Mouse (Mus musculus) layer of hippocampus, adult 2 months (tissue): ENCODE results near the gene Npr2. TPM values are rescaled to one million over a fixed set of nuclear protein-coding genes. Genes with fewer than 3 reads are reported as not detected.

ENCODE experiments used
- DNase-seq, 2 experiments: peaks; one replicate each; pipeline ENCODE4 v3.0.0; 2022; ENCODE audit warnings: low spot score in 2 of 2
- H3K27ac ChIP-seq: fragments of 200-600 bp; 2 replicates; pipeline ENCODE4 v1.8.1; 2022
- H3K4me3 ChIP-seq: fragments of 200-600 bp; 2 replicates; pipeline ENCODE4 v1.8.1; 2022; ENCODE audit warnings: mild to moderate bottlenecking
- CTCF ChIP-seq: fragments of 200-600 bp; conservative IDR thresholded peaks from 2 replicates; pipeline ENCODE4 v1.8.1; 2022; ENCODE audit warnings: antibody characterized with exemption, mild to moderate bottlenecking, moderate library complexity
- total RNA-seq, 2 experiments: library from RNA; stranded (reverse); gene quantifications; 2 replicates each; pipeline ENCODE4 v1.2.3; 2021

Npr2 gene
- total RNA-seq, 2 experiments from 2014 or later: 57.4 to 59.3 TPM

DNA sequence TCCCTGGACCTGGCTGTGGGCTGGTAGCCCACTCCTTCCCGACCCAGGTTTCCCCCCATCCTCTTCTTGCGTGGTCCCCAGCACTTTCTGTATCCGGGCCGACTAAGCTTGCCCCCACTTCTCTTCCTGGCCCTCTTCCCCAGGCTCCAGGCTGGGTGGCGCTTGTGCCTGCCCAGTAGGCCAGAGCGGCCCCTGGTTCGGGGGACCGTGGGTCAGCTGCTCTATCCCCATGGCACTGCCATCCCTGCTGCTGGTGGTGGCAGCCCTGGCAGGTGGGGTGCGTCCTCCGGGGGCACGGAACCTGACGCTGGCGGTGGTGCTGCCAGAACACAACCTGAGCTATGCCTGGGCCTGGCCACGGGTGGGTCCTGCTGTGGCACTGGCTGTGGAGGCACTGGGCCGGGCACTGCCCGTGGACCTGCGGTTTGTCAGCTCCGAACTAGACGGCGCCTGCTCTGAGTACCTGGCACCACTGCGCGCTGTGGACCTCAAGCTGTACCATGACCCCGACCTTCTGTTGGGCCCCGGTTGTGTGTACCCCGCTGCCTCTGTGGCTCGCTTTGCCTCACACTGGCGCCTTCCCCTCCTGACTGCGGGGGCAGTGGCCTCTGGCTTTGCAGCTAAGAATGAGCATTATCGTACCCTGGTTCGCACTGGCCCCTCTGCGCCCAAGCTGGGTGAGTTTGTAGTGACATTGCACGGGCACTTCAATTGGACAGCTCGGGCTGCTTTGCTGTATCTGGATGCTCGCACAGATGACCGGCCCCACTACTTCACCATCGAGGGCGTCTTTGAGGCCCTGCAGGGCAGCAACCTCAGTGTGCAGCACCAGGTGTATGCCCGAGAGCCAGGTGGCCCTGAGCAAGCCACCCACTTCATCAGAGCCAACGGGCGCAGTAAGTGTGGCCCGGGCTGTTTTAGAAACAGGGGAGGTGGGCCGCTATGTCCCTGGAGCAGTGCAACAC, 503 bp downstream of the Npr2 start:
- TF ChIP-seq CTCF: no peak
- DNase-seq: no peak

DNA sequence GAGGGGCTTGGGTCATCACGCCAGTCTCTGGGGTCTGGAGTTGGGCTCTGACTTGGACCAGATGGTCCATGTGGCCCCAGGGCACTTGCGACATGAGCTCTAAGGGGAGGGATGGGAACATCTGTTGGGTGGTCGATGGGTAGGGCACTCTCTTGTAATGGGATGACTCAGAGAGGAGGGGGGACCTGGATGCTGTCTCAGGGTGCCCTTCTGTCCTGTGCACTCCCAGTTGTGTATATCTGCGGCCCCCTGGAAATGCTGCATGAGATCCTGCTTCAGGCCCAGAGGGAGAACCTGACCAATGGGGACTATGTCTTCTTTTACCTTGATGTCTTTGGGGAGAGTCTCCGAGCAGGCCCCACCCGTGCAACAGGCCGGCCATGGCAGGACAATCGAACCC, 1.6 kb downstream of the Npr2 start:
- no peak overlapping the region for H3K4me3 ChIP-seq
- H3K27ac ChIP-seq: no peak overlapping the region
- DNase-seq: no peak
- TF ChIP-seq CTCF: no peak

More for the DNA sequence above, 503 bp downstream of the Npr2 start:
- Histone ChIP-seq H3K4me3 (peak overlapping the region; percentile 82), H3K27ac (peak overlapping the region; percentile 95)

DNA sequence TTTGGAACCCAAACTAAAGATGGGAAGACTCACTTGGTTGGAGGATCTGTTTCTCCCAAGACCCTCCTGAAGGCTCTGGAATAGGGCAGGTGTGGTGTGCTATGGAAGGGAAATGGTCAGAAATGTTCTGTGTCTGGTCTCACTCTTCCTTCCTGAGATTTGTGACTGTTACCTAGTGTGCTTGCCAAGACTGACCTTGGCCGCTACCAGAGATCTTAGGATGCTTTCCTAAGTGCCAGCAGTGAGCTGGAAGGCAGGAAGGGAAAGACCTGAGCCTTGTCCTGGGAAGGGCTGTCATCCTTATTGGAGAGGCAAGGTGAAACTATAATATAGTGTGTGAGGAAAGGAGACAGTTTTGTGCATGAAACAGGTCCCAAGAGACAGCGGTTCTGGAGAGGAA, 2.0 kb downstream of the Npr2 start:
- DNase-seq: no peak
- H3K4me3 ChIP-seq: no peak overlapping the region
- no peak for TF ChIP-seq CTCF
- no peak overlapping the region for H3K27ac ChIP-seq

DNA sequence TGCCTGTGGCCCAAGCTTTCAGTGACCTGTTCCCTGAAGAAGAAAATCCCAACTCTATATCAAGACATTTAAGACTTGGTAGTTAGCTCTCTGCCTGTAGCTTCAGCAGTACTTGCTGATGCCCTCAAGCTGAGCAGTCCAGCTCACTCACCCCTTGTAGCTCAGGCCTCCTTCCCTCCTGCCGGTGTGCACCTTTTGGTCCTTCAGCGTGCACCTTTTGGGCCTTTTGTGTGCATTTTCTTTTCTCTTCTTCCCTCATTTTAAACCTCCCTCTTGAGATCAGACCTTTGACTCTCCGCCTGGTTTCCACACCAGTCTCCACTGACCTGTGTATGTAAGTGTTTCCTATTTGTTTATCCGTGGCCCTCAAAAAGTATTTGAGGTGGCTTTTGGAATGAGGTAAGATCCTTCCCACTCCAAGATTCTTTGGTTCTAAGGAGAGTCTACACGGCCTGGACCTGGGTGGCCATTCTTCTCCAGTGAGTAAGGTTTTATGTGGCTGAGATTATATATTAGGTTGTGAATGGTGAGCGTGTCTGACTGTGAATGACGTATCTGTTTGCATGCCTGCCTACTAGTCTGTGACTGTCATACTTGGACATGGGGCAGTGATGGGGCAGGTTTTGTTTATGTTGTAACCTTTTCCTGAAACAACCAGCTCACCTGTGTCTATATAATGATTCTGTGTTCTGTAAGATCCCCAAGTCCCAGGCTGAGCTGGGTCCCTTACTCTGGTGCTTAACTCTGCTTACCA, 3.1 kb downstream of the Npr2 start:
- TF ChIP-seq CTCF: no peak
- Histone ChIP-seq H3K4me3 (no peak overlapping the region), H3K27ac (no peak overlapping the region)
- DNase-seq: no peak

DNA sequence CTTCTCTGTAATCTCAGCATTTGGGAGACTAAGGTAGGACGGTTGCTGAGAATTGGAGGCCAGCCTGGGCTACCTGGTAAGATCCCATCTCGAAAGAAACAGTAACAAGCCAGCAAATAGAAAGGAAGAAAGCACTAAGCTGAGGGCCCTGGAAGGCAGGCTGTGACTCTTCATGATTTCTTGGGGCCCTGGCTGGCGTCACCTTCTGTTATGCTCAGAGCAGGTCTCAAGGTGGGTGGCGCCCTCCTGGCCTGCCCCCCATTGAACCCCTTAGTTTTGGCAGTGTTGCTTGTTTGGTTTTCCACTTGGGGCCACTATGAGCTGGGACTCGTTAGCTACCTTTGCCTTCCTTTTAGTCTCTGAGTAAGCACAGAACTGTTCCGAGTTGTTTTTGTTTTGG, 5.0 kb downstream of the Npr2 start:
- DNase-seq: no peak
- Histone ChIP-seq H3K4me3 (no peak overlapping the region), H3K27ac (no peak overlapping the region)
- TF ChIP-seq CTCF: no peak

DNA sequence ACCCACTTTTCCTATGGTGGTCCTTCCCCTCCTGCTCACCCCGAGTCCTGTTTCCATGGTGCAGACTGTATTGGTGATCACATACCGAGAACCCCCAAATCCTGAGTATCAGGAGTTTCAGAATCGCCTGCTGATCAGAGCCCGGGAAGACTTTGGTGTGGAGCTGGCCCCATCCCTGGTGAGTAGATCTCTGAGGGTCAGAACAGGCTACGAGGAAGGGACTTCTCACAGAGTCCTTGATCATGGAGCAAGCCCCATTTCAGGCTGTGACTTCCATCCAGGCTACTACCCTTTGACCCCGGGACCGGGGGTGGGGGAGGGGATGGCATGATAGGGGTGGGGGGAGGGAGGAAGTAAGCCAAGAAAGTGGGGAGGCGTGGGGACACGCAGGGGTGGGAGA, 8.3 kb downstream of the Npr2 start:
- DNase-seq: no peak
- TF ChIP-seq CTCF: no peak
- Histone ChIP-seq H3K27ac (no peak overlapping the region), H3K4me3 (no peak overlapping the region)

DNA sequence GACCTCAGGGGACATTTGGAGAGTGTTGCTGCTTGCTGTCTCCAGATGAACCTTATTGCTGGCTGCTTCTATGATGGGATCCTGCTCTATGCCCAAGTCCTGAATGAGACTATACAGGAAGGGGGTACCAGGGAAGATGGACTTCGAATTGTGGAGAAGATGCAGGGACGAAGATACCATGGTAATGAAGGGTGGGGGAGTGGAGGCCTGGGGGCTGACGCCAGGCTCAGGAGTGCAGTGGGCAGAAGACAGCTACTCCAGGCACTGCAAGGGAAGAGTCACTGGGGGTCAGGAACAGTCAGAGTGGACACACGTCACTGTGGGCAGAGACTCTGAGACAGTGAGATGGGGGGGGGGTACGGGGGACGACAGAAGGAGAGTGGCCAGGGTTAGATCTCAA, 8.8 kb downstream of the Npr2 start:
- DNase-seq: no peak
- Histone ChIP-seq H3K4me3 (no peak overlapping the region), H3K27ac (no peak overlapping the region)
- TF ChIP-seq CTCF: no peak

DNA sequence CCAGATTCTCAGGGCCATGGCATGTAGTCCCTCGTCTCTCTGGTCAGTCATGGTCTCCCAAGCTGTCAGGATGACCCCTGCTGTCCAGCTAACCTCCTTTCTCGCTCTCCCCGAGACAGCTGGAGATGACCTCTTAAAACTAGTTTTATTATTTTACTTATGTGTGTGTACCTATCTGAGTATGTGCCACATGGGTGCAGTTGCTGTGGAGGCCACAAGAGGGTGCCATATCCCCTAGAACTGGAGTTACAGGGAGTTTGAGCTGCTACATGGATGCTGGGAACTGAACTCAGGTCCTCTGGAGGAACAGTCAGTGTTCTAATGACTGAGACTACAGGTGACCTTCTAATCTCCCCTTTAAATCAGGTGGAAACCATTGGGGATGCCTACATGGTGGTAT, 18.0 kb downstream of the Npr2 start:
- DNase-seq: no peak
- Histone ChIP-seq H3K4me3 (no peak overlapping the region), H3K27ac (no peak overlapping the region)
- TF ChIP-seq CTCF: peak; percentile 59

DNA sequence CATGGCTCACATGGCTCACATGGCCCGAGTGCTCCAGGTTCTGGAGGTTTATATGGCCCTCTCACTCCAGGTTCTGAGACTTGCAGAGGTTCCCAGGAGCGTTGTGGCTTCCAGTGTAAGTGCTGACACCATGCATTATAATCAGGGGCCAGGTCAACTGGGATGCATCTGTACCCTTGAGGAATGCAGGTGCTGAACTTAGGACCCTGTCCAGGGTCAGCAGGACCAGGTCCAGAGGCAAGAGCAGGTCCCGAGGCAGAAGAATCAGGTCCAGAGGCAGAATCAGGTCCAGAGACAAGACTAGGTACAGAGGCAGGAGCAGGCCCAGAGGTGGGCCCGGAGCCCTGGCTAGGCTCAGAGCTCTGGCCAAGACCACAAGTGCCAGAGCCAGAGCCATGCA, 21.0 kb downstream of the Npr2 start:
- H3K27ac ChIP-seq: peak overlapping the region; percentile 21; the same call in 1 of the 2 replicates
- DNase-seq: no peak
- TF ChIP-seq CTCF: no peak
- H3K4me3 ChIP-seq: no peak overlapping the region

DNA sequence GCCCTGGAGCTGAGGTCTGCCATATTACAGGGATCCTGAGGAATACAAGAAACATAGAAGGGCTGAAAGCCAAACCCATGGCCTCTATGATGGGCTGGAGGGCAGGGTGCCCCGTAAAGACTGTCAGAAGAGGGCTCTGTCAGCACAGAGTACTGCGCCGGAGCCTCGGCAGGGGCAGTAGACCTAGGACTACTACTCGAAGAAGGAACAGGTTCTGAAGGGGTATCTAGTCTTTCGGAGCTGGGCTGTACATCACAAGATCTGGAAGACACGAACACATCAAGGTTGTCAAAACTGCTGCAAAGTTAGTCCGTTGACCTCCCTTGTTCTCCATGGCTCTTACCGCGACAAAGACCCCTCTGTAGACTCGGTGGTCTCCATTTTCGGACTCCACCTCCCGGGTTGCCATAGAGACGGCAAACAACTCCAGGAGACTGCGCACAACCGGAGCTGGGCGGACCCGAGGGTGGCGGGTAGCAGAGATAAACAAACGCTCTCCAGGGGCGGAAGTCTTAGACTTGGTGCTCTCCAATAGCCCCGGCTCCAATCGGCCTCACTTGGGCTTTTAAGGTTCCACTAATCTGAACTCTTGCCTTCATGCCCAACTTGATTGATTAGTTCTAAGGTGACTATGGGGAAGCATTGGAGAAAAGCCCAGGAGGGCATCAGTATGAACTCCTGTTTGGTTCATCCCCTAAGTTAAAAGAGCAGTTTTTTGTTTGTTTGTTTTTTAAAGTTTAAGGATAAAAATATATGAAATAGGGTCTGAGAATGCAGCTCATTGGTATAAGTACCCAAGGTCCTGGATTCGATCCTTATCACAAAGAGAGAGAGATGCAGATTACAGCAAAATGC, 21.7 kb downstream of the Npr2 start, which contains the start of gene Spag8:
Spag8 (minus strand) TSS at position 434 of the 855 bp plus-strand sequence.
- no peak for TF ChIP-seq CTCF
- Histone ChIP-seq H3K27ac (peak within 1 kb of the TSS; percentile 21; the same call in 1 of the 2 replicates), H3K4me3 (peak within 1 kb of the TSS; percentile 28)
- DNase-seq: no peak

DNA sequence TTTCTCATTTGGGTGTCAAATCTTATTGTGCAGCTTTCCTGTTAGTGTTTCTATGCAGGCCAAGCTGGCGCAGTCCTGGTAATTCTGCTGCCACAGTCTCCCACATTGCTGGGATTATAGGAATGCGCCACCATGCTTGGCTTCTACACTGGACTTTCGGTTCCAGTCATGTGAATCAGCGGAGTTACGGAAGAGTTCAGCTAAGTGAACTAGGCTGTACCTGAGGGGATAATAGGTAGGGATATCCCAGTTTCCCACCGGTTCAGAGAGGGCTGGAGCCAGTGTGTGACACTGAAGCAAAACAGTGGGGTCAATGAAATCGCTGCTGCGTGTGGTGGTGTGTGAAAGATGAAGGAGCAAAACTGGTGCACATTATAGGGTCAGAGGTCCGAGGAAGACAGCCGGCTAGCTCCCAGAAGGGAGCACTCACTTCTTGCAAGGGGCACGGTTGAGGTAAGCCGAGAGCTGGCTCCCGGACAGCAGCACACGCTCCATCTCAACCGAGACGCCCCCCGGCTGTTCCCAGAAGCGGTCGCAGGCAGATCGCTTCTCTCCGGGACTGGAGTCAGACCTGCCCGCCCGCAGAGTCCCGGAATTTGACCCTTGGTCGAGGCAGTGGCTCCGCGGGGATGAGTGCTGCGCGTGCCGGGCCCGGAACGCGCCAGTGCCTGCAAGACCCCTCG, 24.1 kb downstream of the Npr2 start:
- peak overlapping the region; percentile 98 for H3K27ac ChIP-seq
- TF ChIP-seq CTCF: no peak
- no peak for DNase-seq
- peak overlapping the region; percentile 89 for H3K4me3 ChIP-seq
